Mouse (Mus musculus) liver, postnatal 0 days (tissue): ENCODE data around the gene Mark1.

Experiments used
- CTCF ChIP-seq: sonication (generic); IDR thresholded peaks from 2 replicates; pipeline ENCODE4 v1.5.1; 2016; ENCODE audit warnings: antibody characterized with exemption, low read depth
- EP300 ChIP-seq: IDR thresholded peaks from 2 replicates; pipeline ENCODE4 v1.6.1; 2016; ENCODE audit warnings: antibody characterized with exemption, low read depth, mild to moderate bottlenecking

DNA sequence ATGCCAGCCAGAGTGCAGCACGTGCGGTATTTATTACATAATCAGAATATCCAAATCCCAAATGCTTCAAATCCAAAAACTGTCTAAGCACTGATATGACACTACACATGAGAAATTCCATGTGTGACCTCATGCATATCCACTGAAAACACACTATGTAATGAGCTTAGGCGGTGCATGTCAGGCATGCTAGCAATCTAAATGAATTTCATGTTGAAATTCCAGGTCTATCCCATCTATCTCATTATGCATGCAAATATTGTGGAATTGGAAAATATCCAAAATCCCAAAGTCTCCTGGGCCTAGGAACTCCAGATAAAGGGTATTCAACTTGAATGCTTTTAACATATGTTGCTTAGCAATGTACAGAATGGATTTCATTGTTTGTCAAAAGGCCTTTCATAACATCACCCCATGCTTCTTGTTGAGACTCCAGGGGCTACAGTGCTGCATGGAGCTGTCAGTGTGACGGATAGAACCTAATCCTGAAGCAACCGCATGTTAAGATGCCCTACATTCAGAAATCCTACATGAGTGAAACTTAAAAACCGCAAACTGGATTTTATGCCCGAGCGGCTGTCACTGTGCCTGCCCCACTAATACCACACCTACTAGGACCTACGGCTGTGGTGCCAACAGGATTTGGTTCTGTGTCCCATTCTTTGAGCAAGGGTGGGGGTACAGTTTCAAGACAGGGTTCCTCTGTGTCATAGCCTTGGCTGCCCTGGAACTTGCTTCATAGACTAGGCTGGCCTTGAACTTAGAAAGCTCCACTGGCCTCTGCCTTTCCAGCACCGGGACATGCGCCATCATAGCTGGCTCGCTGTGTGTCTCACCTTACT, 93.2 kb downstream of the Mark1 start:
- no peak for TF ChIP-seq CTCF
- TF ChIP-seq EP300, result no peak
